Mouse (Mus musculus) midbrain, embryonic 11.5 days (tissue): ENCODE measurements around the gene Otx2. TPM values are rescaled to one million over a fixed set of nuclear protein-coding genes. Genes with fewer than 3 reads are reported as not detected.
A peak's percentile ranks its signal among the peaks of the same experiment; 100 is the strongest.
"Not testable (repeated sequence)": the region's sequence is repeated elsewhere in the genome, so short reads cannot be mapped to it uniquely, and the experiment has no call there.

Source experiments
- ATAC-seq: fragments of 200-750 bp; cut with Nextera tagmentation; 2 replicates; pipeline ENCODE4 v1.8.0; 2017; ENCODE audit warnings: moderate TSS enrichment, moderate library complexity; ENCODE audit not compliant: low FRiP score
- DNase-seq: peaks from one replicate; pipeline ENCODE4 v3.0.0; 2015; ENCODE audit warnings: low spot score; ENCODE audit errors: missing footprints
- H3K27ac ChIP-seq: fragments of 300-500 bp; sonication (generic); 2 replicates; pipeline ENCODE4 v1.5.1; 2014; ENCODE audit warnings: low read depth, low read length
- H3K27me3 ChIP-seq: fragments of 300-500 bp; sonication (generic); 2 replicates; pipeline ENCODE4 v1.6.1; 2014; ENCODE audit warnings: mild to moderate bottlenecking, low read length, moderate library complexity, mixed read lengths; ENCODE audit not compliant: control insufficient read depth, insufficient read depth
- H3K36me3 ChIP-seq: fragments of 300-500 bp; sonication (generic); 2 replicates; pipeline ENCODE4 v1.6.1; 2014; ENCODE audit warnings: mild to moderate bottlenecking, low read length, moderate library complexity, mixed read lengths; ENCODE audit not compliant: control insufficient read depth, insufficient read depth
- H3K4me1 ChIP-seq: fragments of 300-500 bp; sonication (generic); 2 replicates; pipeline ENCODE4 v1.6.1; 2014; ENCODE audit warnings: low read length; ENCODE audit not compliant: control insufficient read depth, insufficient read depth
- H3K4me2 ChIP-seq: fragments of 300-500 bp; sonication (generic); 2 replicates; pipeline ENCODE4 v1.6.1; 2014; ENCODE audit warnings: mild to moderate bottlenecking, moderate library complexity
- H3K4me3 ChIP-seq: fragments of 300-500 bp; sonication (generic); 2 replicates; pipeline ENCODE4 v1.5.1; 2014; ENCODE audit warnings: low read depth, low read length
- H3K9ac ChIP-seq: fragments of 300-500 bp; sonication (generic); 2 replicates; pipeline ENCODE4 v1.6.1; 2014; ENCODE audit warnings: low read length
- H3K9me3 ChIP-seq: fragments of 300-500 bp; sonication (generic); 2 replicates; pipeline ENCODE4 v1.6.1; 2016; ENCODE audit warnings: low read length; ENCODE audit not compliant: control insufficient read depth
- WGBS: fragments of 180-500 bp; shearing (Covaris S2); extraction: QIAGEN DNeasy Blood & Tissue Kit; methylation state at CpG from one replicate; pipeline ENCODE4 v1.1.7; 2014; 5-methylcytosine and 5-hydroxymethylcytosine counted together
- polyA plus RNA-seq: library from polyadenylated mRNA; unstranded; fragments of >200 nt; fragmentation: Nextera tagmentation; extraction: Ambion mirVana; gene quantifications from 2 replicates; pipeline ENCODE4 v1.2.1, GENCODE M21; 2014

Gene Otx2
- polyA plus RNA-seq, 1 experiment from 2014 or later: 230 TPM

DNA sequence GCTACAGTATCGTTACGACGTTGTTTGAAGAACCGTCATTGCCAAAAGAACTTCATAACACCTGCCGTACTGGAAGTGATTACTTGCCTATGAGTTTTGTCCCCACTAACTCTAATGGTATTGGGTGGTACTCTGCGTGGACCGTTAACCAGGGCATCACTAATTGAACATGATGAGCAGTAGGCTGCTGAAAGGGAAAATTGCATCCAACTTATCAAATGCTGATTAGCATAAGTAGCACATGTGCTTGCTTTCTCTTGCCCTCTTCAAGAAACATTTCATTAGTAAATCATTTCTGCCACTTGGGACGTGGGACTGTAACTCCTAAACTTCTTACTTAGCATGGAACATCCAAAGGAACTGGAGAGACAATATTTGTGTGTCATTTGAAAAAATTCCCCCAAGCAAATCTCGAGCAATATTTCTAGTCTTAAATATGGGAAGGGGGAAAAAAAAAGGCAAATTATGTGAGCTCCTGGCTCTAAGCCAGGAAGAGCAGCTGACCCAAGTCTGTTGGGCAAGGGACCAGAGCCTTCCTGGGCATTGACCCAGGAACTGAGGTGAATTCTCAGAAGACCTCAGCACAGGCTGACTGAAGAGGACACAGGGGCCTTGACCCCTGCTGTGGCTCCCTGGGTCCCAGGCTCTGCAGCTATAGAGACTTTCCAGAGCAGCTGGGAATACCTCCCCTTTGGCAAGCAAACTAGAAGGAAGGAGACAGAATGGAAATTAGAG lies 48.9 kb downstream of the Otx2 start:
- H3K9me3 ChIP-seq: 0 out of 2 replicates have a peak, but pooled peaks cover 2% of the 10 kb centered on the region
- WGBS: 88% methylated on average over 9 of the region's 9 CpGs
- H3K4me2 ChIP-seq: no peak overlapping the region
- DNase-seq: no peak
- ATAC-seq: no peak
- no peak overlapping the region for H3K4me3 ChIP-seq
- no peaks in the 10 kb centered on the region for H3K36me3 ChIP-seq
- H3K27me3 ChIP-seq: no peaks in the 10 kb centered on the region
- H3K9ac ChIP-seq: no peak overlapping the region
- H3K27ac ChIP-seq: no peak overlapping the region
- no peaks in the 10 kb centered on the region for H3K4me1 ChIP-seq

DNA sequence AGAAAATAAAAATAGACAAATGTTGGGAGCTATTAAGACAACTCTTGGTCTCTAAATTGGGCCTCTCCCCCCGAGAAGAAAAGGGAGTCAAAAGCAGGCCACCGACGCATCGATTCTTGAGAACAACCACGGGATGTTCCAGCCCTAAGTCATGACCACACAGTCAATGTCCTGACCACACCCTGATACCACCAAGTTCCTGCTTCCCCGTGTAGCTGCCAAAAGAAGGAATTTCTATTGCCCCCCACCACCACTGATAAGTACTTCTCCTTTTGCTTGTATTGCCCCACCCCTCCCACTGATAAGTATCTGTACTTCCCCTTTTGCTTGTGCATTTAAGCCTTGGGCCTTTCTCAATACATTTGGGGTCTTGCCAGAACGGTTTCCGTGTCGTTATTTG lies 50.9 kb downstream of the Otx2 start:
- H3K4me2 ChIP-seq, H3K27me3 ChIP-seq, ATAC-seq, H3K4me3 ChIP-seq, H3K9me3 ChIP-seq, DNase-seq, H3K27ac ChIP-seq, H3K9ac ChIP-seq, H3K4me1 ChIP-seq, H3K36me3 ChIP-seq: not testable (repeated sequence)
- WGBS: 92% methylated on average over 9 of the region's 9 CpGs

GRCm38 (mm10) chr14:48616361-48616760 lies 57.3 kb downstream of the Otx2 start:
- Histone ChIP-seq H3K4me1 (peaks cover 3% of the 10 kb centered on the region; the same call in 1 of the 2 replicates), H3K9me3 (0 out of 2 replicates have a peak, but pooled peaks cover 2% of the 10 kb centered on the region), H3K27ac (no peak overlapping the region), H3K36me3 (no peaks in the 10 kb centered on the region), H3K4me2 (no peak overlapping the region), H3K4me3 (no peak overlapping the region), H3K27me3 (no peaks in the 10 kb centered on the region), H3K9ac (no peak overlapping the region)
- no peak for DNase-seq
- ATAC-seq: no peak
- WGBS: 54% methylated on average over 5 of the region's 5 CpGs

DNA sequence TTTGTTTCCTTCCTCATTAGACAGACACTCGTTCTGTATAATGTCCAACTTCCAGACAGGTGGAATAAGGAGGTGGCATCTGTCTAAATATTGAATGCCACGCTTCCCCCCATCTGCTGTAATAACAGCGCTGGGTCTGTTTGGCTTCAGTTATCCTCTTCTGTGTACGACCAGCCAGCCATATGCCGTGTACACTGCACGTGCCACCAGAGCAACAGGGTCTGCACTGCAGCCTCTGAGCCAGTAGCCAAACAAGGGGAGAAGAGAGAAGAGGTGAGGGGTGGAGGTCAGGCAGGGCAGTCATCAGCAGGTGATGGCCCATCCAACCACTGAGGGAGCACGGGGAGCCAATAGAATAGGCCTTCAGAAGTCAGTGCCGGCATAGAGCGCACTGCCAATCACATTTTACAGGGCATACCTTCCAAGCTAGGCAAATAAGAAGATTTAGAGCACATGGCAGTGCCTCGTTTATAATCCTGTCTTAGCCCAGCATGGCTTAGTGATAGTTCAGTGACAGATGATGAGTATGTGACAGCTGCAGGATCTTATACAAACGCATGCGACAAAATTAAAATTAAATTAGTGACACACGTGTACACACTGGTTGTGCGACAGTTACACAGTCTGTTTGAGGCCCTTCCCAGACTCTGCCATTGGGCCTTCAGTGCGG lies 64.8 kb downstream of the Otx2 start:
- WGBS: 77% methylated on average over 14 of the region's 15 CpGs
- Histone ChIP-seq H3K4me2 (no peak overlapping the region), H3K4me3 (no peak overlapping the region), H3K36me3 (no peaks in the 10 kb centered on the region), H3K27me3 (no peaks in the 10 kb centered on the region), H3K4me1 (no peaks in the 10 kb centered on the region), H3K9ac (no peak overlapping the region), H3K9me3 (no peaks in the 10 kb centered on the region), H3K27ac (no peak overlapping the region)
- ATAC-seq (peak; percentile 46), DNase-seq (no peak)

Other genes starting within 250 kb of the Otx2 start
- 25.2 and 27.9 TPM in 2 replicates for gene Tmem260, start 227.7 kb downstream of the Otx2 start, polyA plus RNA-seq